Mouse (Mus musculus) frontal cortex, adult 2 months (tissue): ENCODE measurements at regions not wholly inside any gene's neighbourhood (a gene's known extent, or its start where the extent isn't known, plus 50 kb on each side); places are given as distances from the start of the nearest gene placed in this dataset.
A peak's percentile ranks its signal among the peaks of the same experiment; 100 is the strongest.

Experiments
- DNase-seq, 2 experiments: peaks; one replicate each; pipeline ENCODE4 v3.0.0; 2022; ENCODE audit warnings: low spot score in 1 of 2; ENCODE audit errors: extremely low spot score in 1 of 2

DNA sequence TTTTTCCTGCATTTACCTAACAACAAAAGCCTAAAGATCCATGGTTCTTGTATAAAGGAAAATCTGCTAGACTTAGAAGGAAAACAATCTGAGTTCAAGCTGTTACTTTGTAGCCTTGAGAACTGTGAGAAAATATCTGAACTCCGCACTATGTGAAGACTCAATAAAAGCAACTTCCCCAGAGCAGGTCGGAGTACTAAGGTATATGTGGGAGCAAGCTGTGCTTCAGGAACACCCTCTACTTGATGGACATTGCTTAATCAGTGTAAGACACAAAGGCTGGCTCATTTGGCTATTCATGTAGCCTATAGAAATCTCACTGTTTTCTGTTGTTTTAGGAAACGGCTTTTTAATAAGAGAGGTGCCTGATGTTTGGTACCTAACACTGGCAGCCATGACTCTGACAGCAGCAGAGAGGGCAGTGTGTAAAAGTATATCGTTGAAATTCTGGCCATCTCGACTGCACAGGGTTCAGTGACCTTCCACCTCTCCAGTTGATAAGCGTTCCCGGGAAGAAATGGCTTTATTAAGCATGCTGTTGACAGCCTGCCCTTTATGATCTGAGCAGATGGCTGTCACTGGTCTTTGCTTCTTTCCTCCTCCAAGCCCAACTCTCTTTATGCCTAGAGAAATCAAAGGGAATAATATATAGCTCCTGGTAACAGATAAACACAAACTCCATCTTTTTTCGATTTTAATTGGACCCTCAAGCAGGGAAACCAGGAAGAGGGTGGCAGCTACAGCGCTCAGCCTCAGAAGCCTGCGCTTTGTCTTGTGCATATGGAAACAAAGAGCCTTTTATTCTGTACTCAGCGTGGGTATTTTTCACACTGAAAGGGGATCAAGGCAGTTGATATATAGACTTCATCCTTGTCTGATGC is 443.7 kb upstream of the Sel1l start:
- no peak for DNase-seq

DNA sequence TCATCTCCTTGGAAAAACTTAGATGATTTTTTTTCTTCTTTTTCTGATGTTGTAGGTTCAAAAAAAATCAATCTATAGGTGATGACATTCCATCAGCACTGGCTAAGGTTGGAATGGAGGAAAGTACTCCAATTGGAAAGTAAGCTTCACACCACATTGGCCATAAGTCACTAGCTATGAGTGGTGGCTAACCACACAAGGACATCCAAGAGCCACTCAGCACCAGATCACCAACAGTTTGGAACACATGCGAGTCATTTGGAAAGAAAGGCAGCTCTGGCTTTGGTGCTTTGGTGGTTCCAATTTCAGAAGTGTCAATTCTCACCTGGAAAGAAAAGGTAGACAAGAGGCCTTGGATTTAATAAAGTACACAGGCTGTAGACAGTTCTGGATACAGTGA is 442.5 kb upstream of the Sel1l start:
- DNase-seq = no peak

DNA sequence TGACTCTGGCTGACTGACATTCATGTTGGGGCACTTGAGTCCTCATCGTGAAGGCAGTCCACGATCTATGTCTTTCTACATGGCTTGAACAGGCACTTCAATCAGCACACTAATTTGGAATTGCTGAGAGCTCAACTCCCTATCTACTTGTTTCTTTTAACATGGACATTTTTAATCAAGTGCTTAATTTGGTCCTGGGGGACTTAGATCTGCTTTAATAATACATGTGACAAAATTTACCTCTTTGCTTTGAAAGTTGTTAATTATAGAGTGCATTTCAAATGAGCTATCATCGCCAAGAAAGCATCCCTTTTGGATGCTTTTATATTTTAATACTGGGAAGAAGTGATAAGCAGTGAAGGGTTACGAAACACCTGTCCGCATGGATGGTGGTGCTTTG is 436.6 kb upstream of the Sel1l start:
- no peak for DNase-seq

DNA sequence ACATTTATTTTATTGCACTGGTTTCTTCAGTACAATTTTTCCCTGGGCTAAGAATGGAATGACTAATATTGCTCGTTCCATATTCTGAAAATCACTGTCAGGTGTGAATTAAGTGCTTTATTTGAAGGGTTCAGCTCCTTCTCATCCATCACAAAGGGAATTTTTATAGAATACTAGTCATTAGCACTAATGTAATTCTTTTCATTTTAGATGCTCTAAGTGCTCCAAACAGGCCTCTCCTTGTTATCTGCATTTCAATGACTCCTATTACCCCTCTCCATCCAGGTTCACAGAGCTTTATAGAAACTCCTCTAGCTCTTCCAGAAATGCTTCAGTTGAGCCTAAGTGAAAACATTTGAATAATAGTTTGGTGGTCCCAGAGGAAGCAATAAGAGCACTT is 431.5 kb upstream of the Sel1l start:
- no peak for DNase-seq

DNA sequence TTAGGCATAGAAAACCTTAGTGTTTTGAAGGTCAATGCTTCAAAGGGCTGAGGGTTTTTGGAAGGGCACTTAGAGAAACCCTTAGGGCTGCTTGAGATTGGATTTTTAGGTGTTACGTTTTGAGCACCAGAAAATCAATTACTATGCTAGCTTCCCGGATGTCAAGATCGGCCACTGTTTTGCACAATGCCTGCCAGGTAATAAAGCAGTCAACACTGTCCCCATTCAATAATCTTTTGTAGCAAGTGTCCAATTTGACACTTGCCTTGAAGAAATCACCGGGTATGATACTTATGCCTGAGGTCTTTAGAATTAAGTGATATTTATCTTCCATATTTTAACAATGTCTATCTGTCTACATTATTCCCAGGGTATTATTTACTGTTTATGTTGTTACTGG is 403.0 kb upstream of the Sel1l start:
- no peak for DNase-seq

DNA sequence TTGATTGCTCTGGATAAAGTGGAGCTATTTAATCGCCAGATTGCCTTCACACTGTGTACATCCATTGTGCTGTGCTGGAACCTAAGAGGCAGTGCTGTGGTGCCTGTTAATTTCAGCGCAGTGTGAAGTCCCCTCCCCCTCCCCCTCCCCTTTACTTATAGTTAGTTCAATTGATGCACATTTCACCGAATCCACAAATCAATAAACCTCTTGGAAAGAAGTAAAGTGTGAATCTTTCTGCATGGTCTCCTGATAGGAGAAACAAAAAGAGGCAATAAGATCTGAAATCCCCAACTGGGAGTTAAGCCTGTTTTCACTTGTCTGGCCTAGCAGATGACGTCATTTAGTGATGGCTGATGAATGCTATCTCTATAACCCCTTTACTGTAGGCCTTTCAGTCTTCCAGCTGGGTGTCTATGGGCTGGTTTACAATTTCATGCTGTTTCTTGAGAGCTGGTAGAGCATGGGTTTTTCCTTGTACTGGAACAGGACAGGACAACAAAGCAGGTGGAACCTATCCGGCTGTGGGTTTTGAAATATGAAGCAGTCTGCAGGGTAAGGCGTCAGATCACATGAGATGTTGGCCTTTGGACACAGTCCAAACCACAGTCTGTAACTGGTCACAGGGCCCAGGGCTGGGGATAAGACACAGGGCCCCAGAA is 398.0 kb upstream of the Sel1l start:
- DNase-seq = no peak

DNA sequence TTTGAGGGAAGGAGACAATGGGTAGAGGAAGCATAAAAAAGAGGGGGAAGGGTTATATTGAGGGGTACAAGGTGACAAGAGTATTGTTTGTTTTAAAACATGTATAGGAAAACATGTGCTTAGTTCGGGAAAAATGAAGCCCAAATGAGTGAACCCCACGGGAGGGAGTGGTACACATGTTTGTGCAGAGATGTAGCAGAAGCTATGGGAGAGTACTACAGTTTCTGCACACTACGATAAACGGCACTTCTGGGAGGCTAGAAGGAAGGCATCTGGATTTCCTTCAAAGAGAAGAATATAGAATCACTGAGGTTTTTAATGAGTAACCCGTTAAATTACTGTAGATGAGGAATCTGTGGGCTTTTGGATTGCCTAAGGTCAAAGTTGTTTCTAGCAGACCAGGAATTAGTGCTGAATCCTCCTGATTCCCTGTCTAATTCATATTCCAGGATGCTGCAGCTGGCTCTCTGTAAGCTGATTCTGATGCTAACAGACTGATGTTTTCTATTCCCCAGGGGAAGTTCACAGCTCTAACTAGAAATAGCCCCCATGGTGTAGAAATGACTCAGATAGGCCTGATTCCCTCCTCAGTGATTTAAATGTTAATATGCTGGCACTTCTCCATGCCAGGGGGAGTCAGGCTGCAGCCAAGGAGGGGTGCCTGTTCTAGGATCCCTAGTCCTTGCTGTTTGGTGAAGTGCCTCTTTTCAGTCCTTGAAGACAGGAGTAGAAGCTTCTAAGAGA is 391.2 kb upstream of the Sel1l start:
- peak; percentile 11 to 54 for DNase-seq

DNA sequence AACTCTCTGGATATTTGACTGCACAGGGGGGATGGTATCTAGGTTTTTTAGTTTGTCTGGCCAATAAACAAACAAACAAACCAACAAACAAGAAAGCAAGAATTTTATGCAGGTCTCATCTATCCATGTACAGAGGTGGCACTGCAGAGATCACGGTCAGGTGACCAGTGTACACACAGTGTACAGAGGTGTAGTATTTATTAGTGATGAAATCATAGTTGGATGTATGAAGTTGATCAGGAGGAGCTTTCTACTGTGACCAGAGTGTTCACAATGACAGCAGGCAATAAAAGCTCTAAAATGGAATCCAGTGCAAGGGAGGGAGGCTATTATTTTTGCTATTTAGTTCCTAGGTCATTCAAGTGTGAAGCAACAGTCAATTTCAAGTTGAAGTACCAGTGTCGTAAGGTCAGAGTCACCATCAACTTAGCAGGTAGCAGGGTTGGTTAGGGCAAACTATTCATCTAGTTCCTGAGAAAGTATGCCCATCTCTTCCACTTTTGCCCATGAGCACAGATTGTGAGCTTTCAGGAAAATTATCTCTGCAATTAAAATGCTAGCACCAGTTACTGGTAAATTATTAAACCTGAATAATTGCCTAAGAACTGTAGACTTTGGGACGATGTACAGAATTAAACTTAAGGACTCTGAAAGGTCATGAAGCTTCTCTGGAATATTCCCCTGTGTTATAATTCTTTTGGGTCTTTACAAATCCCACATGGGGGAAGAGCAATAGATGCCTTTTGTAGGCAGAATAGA is 384.9 kb upstream of the Sel1l start:
- no peak for DNase-seq

GRCm38 (mm10) chr12:92228585-92228984 is 379.6 kb upstream of the Sel1l start:
- DNase-seq = no peak

- DNase-seq = no peak
Measured at GRCm38 (mm10) chr12:92203351-92203750, 354.4 kb upstream of the Sel1l start.

DNA sequence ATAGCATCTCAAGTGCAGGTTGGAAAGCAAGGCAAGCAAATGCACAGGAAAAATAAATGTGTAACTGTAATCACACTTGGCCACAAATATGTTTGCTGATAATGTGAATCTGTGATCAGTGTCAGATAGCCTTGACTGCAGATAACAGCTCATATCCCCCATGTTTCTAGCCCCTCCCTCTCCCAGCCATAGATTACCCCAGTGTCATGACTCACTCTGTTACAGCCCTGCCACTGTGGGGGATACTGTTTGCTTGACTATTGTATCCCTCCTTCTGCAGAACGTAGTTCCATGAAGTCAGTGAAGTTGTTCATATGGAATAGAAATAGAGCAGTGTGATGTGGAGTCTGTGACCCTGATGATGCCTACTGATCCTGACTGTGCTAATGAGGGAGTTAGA is 351.6 kb upstream of the Sel1l start:
- no peak for DNase-seq

GRCm38 (mm10) chr12:92198738-92199477 is 350.0 kb upstream of the Sel1l start:
- DNase-seq = no peak

DNA sequence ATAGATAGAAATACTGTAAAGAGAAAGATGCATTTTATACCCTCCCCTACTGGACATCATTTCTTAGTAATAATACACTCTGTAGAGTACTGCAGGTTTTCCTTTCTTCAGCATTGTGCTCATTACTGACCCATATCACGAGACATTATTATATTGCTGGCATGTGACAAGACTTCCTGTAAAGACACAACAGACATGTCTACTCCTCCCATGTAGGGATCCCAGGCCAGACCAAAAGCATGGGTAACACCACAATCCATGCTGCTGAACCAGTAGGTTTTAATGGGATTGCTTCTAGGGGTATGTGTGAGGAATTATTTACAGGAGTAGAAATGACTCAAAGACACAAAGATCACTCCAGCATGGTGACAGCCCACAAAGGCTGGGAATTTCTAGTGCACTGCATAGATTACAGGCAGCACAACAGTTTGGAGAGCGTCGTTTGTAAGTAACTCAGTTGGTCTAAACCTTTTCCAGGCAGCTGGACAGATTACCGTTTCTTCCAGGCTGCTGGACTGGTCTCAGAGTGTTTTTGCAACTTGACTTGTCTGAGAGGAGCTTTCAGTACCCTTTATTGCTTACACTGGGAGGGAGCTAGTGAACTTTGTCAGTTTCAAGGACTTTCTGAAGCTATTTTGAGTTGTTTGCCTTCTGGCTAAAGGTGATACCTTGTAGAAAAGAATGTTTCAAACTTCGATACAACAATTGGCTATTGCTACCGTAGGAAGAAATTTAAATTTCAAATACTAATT is 345.2 kb upstream of the Sel1l start:
- no peak for DNase-seq

GRCm38 (mm10) chr12:92193199-92193933 is 344.4 kb upstream of the Sel1l start:
- no peak for DNase-seq

- no peak for DNase-seq
Measured at GRCm38 (mm10) chr12:92189022-92189421, 340.1 kb upstream of the Sel1l start.

DNA sequence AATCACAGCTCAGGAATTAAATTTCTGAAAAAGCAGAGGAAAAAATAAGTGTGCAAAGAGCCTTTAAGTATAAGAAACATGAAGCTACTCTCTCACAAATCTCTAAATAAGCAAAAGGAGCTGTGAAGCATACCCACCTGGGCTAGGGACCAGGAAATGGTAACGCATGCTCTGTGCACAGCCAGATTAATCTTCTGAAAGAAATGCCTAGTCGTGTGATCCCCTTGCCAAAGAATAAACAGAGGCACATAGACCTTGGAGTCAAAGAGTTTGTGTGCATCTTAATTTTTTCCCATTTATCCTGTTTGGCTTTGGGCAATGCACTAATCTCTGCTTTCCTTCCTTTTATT is 338.2 kb upstream of the Sel1l start:
- DNase-seq = no peak

DNA sequence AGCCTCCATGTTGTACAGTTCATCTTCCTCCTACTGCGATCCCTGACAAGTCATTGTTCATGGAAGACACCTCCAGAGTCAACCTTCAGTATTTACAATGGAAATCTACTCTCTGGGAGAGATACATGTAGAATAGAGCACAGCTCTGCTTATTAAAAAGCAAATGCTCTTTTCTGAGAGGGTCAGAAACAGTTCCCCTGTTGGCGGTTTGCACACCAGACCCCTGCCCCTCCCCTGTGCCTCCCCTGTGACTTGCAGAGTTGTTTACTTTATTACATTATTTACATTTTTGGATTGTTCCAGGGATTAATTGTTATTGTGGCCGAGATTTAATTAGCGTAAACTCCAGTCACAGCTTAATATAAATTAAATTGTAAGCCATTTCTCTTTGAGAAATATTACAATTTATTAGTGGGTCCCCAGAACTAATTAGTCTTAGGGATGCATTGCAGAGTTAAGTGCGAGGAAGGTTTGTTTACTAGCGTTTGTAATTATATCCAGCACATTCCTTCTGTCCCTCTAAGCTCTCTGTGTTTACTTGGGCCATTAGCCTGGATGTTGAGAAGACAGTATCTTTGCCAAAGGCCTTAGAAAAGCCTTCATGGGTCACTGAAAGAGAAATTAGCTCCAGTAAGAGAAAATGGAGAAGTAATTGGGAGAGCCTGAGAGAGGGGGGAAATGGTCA is 337.6 kb upstream of the Sel1l start:
- DNase-seq = no peak

DNA sequence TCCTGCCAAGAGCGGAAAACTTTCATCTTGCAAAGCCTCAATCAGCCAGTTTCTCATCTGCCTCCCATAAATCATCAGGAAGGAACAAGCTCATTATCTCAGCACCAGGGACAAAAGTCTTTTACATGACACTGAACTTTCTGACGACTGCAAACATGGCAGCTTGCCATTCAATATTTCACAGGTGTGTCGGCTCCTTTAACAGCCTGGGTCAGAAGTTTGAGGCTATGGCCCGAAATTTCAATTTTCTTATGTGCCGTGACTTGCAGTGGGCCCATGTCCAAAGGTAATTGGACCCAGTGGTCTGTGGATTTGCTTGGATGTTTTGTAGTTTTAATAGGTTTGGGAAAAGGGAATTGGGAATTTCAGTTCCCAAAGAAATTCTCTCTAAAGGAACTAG is 330.3 kb upstream of the Sel1l start:
- DNase-seq = no peak
